Mouse (Mus musculus): Measurements from ENCODE around the gene Gm5891. TPM values are rescaled to one million over a fixed set of nuclear protein-coding genes. Genes with fewer than 3 reads are reported as not detected.

Gene Gm5891
- polyA plus RNA-seq (2012; fragmentation: generic; extraction: Trizol), result not detected

GRCm38 (mm10) chr7:21921191-21921590, at the start of gene Gm5891:
TSS of gene Gm5891 (minus strand) at chr7:21921291.

Other genes starting within 250 kb of the Gm5891 start
- not detected for gene Gm4175, start 159.8 kb downstream of the Gm5891 start, polyA plus RNA-seq (2012; fragmentation: generic; extraction: Trizol)
- not detected for gene Gm4177, start 124.6 kb downstream of the Gm5891 start, polyA plus RNA-seq (2012; fragmentation: generic; extraction: Trizol)
- gene Vmn1r135, start 88.9 kb downstream of the Gm5891 start, polyA plus RNA-seq (2012; fragmentation: generic; extraction: Trizol), result not detected
- not detected for gene Gm5725, start 77.0 kb downstream of the Gm5891 start, polyA plus RNA-seq (2012; fragmentation: generic; extraction: Trizol)
- gene Vmn1r137, start 73.3 kb upstream of the Gm5891 start, polyA plus RNA-seq (2012; fragmentation: generic; extraction: Trizol), result not detected
- gene Vmn1r138, start 107.6 kb upstream of the Gm5891 start, polyA plus RNA-seq (2012; fragmentation: generic; extraction: Trizol), result not detected
- not detected for gene Gm6176, start 135.0 kb upstream of the Gm5891 start, polyA plus RNA-seq (2012; fragmentation: generic; extraction: Trizol)
- not detected for gene Vmn1r139, start 147.8 kb upstream of the Gm5891 start, polyA plus RNA-seq (2012; fragmentation: generic; extraction: Trizol)
- not detected for gene Gm16451, start 197.0 kb upstream of the Gm5891 start, polyA plus RNA-seq (2012; fragmentation: generic; extraction: Trizol)
- gene Gm10666, start 213.4 kb upstream of the Gm5891 start, polyA plus RNA-seq (2012; fragmentation: generic; extraction: Trizol), result not detected
- gene Vmn1r142, start 242.7 kb upstream of the Gm5891 start, polyA plus RNA-seq (2012; fragmentation: generic; extraction: Trizol), result not detected

Data from C3H10T1/2 (cell line).